Mouse (Mus musculus) ES-Bruce4 (cell line): ENCODE measurements at regions not wholly inside any gene's neighbourhood (a gene's known extent, or its start where the extent isn't known, plus 50 kb on each side); places are given as distances from the start of the nearest gene placed in this dataset.

Source experiments
- H3K27ac ChIP-seq: 2 replicates; pipeline ENCODE4 v1.5.1; 2012; ENCODE audit warnings: low read length, inconsistent platforms; ENCODE audit not compliant: insufficient read depth
- H3K27me3 ChIP-seq: 2 replicates; pipeline ENCODE4 v1.6.1; 2012; ENCODE audit warnings: mild to moderate bottlenecking, low read length, inconsistent platforms; ENCODE audit not compliant: control insufficient read depth, poor library complexity, insufficient read depth, severe bottlenecking
- H3K36me3 ChIP-seq: 2 replicates; pipeline ENCODE4 v1.6.1; 2012; ENCODE audit warnings: inconsistent platforms, mild to moderate bottlenecking, low read length, moderate library complexity; ENCODE audit not compliant: control insufficient read depth, poor library complexity, insufficient read depth, severe bottlenecking
- H3K4me1 ChIP-seq: one replicate; pipeline ENCODE4 v1.8.1; 2011; ENCODE audit warnings: low read length; ENCODE audit not compliant: control insufficient read depth, insufficient read depth
- H3K4me3 ChIP-seq: 2 replicates; pipeline ENCODE4 v1.5.1; 2011; ENCODE audit warnings: low read depth, mild to moderate bottlenecking, low read length
- H3K9ac ChIP-seq: 2 replicates; pipeline ENCODE4 v1.6.1; 2012; ENCODE audit warnings: low read depth, mild to moderate bottlenecking, inconsistent platforms; ENCODE audit not compliant: poor library complexity, severe bottlenecking
- H3K9me3 ChIP-seq: replicated peaks from 2 replicates; pipeline ENCODE4 v1.6.1; 2012; ENCODE audit warnings: mild to moderate bottlenecking, low read length, inconsistent platforms; ENCODE audit not compliant: control insufficient read depth, poor library complexity, insufficient read depth, severe bottlenecking
- CTCF ChIP-seq: IDR thresholded peaks from one replicate; pipeline ENCODE4 v1.8.1; 2011; ENCODE audit warnings: low read depth, low read length
- EP300 ChIP-seq: IDR thresholded peaks from 2 replicates; pipeline ENCODE4 v1.6.1; 2011; ENCODE audit warnings: low read depth, low read length; ENCODE audit not compliant: insufficient read depth
- POLR2A ChIP-seq: IDR thresholded peaks from one replicate; pipeline ENCODE4 v1.8.1; 2011; ENCODE audit warnings: low read length; ENCODE audit not compliant: insufficient read depth

- TF ChIP-seq CTCF (no peak), EP300 (no peak), POLR2A (no peak)
- Histone ChIP-seq H3K27ac (no peak overlapping the region), H3K27me3 (no peaks in the 10 kb centered on the region), H3K9ac (no peak overlapping the region), H3K9me3 (no peaks in the 10 kb centered on the region), H3K4me3 (no peak overlapping the region), H3K36me3 (no peaks in the 10 kb centered on the region), H3K4me1 (no peaks in the 10 kb centered on the region)
Measured at GRCm38 (mm10) chr11:114296816-114297334, 230.0 kb upstream of the Sdk2 start.

DNA sequence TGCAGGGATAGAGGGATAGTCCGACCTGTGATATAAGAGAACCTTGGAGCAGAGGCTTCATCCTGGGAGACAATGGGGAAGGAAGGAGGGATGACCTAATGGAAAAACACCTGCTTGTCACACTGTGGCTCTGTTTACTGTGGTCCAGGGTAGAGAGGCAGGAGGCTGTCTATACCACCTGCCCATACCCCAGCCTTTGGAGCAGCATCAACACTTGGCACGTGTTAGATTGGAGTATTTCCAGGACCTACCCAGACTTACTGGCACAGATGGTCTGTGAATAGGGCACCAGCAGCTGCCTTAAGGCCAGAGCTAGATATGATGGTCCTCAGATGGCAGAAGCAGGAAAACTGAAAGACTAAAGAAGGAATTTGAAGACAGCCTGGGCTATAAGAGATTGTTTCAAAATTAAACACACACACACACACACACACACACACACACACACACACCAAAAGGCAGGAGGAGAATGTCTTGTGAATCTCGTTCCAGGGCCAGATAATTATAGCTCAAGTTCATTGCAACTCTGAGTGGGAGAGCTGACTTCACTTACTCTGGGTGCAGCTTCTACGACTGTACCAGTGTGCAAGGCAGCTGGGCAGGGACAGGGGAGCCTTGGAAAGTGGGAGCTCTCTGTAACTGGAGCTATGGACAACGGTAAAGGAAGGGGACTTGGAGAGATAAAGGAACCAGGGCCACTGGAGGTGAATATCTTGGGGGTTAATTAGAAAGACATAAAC is 227.8 kb upstream of the Sdk2 start:
- H3K9me3 ChIP-seq = no peaks in the 10 kb centered on the region
- H3K36me3 ChIP-seq = no peaks in the 10 kb centered on the region
- H3K27me3 ChIP-seq = no peaks in the 10 kb centered on the region
- no peak overlapping the region for H3K9ac ChIP-seq
- TF ChIP-seq POLR2A (no peak), CTCF (no peak), EP300 (no peak)
- H3K27ac ChIP-seq = no peak overlapping the region
- no peak overlapping the region for H3K4me3 ChIP-seq
- H3K4me1 ChIP-seq = no peaks in the 10 kb centered on the region

- Histone ChIP-seq H3K4me1 (no peaks in the 10 kb centered on the region), H3K9ac (no peak overlapping the region), H3K36me3 (no peaks in the 10 kb centered on the region), H3K27ac (no peak overlapping the region), H3K9me3 (no peaks in the 10 kb centered on the region), H3K4me3 (no peak overlapping the region), H3K27me3 (no peaks in the 10 kb centered on the region)
- no peak for TF ChIP-seq EP300
- TF ChIP-seq CTCF = no peak
- TF ChIP-seq POLR2A = no peak
Measured at GRCm38 (mm10) chr11:114291258-114291657, 224.4 kb upstream of the Sdk2 start.

DNA sequence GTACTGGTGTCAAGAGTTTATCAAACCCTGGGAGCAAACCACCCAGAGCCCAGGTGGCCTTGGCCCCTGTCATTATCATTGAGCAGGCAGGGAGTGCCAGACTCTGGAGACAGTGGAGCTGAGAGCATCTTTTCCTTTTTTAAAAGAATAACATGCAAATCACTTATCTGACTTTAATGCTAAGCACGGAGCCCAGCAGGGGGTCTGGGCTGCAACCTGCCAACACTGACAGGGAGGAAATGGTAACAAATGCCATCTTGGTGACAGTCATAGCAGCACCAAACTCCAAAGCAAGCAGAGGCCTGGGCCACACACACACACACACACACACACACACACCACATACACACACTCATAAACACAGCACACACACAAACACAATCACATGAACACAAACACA is 223.1 kb upstream of the Sdk2 start:
- no peaks in the 10 kb centered on the region for H3K9me3 ChIP-seq
- H3K36me3 ChIP-seq = no peaks in the 10 kb centered on the region
- no peaks in the 10 kb centered on the region for H3K4me1 ChIP-seq
- no peak overlapping the region for H3K9ac ChIP-seq
- H3K27ac ChIP-seq = no peak overlapping the region
- no peak overlapping the region for H3K4me3 ChIP-seq
- TF ChIP-seq CTCF = no peak
- TF ChIP-seq EP300 = no peak
- no peak for TF ChIP-seq POLR2A
- no peaks in the 10 kb centered on the region for H3K27me3 ChIP-seq

- Histone ChIP-seq H3K4me3 (no peak overlapping the region), H3K27ac (no peak overlapping the region), H3K9me3 (no peaks in the 10 kb centered on the region), H3K9ac (no peak overlapping the region), H3K36me3 (no peaks in the 10 kb centered on the region), H3K27me3 (no peaks in the 10 kb centered on the region), H3K4me1 (no peaks in the 10 kb centered on the region)
- TF ChIP-seq CTCF = no peak
- TF ChIP-seq POLR2A = no peak
- no peak for TF ChIP-seq EP300
Measured at GRCm38 (mm10) chr11:114284820-114285666, 218.2 kb upstream of the Sdk2 start.
